Mouse (Mus musculus) spleen, adult 2 months (tissue): ENCODE measurements around the gene Srrm3.

ENCODE experiments used
- CTCF ChIP-seq: fragments of 200-500 bp; IDR thresholded peaks from 2 replicates; pipeline ENCODE4 v1.5.1; 2011; ENCODE audit warnings: mild to moderate bottlenecking, inconsistent platforms; ENCODE audit not compliant: insufficient read depth, insufficient read length, insufficient replicate concordance; ENCODE audit errors: extremely low read depth
- POLR2A ChIP-seq: fragments of 200-500 bp; IDR thresholded peaks from 2 replicates; pipeline ENCODE4 v1.6.1; 2011; ENCODE audit warnings: low read depth, low read length, inconsistent platforms

- peak; percentile 92; the same call in 1 of the 2 replicates for TF ChIP-seq CTCF
- no peak for TF ChIP-seq POLR2A
Measured at GRCm38 (mm10) chr5:135855156-135855555, 48.5 kb downstream of the Srrm3 start.
